31 mouse cellular contexts compared by ENCODE assay signal in genomic region chr9:53797141-53797540, GRCm38 (mm10). TPM values are rescaled to one million over a fixed set of nuclear protein-coding genes. Genes with fewer than 3 reads are reported as not detected.
"Had no signal": no experiment of that assay in that cellular context is flagged by ENCODE, and none has a peak within 500 bp of the region (broad histone marks: within the 10 kb centered on the region; RNA-seq: fewer than 3 reads in every experiment).

No protein-coding gene starts in this region.

- H3K27ac ChIP-seq: heart, adult 2 months; heart, embryonic 13.5 days; heart, embryonic 15.5 days; hindbrain, embryonic 13.5 days; hindbrain, embryonic 15.5 days; intestine, embryonic 15.5 days; layer of hippocampus, adult 2 months; limb, embryonic 13.5 days; limb, embryonic 15.5 days; liver, embryonic 12.5 days; liver, embryonic 14.5 days had no signal

- DNase-seq: gastrocnemius, postnatal 14 days; gastrocnemius, postnatal 36 days; heart, adult 2 months; heart, postnatal 14 days; heart, postnatal 36 days; kidney, adult 8-10 months; kidney, postnatal 10 days; kidney, postnatal 25 days; kidney, postnatal 4 days; left cerebral cortex, postnatal 4 days; lung, adult 18-20 months had no signal

- ATAC-seq: inflammation-experienced regulatory T-cells, adult 6 months; intestine, embryonic 15.5 days; intestine, postnatal 0 days; liver, embryonic 12.5 days had no signal

- H3K4me2 ChIP-seq: heart, embryonic 11.5 days; heart, embryonic 13.5 days; heart, embryonic 15.5 days; hindbrain, embryonic 13.5 days; hindbrain, embryonic 15.5 days; intestine, embryonic 15.5 days; limb, embryonic 13.5 days; limb, embryonic 15.5 days; liver, embryonic 12.5 days had no signal

- H3K4me1 ChIP-seq: heart, embryonic 13.5 days; heart, embryonic 15.5 days; intestine, embryonic 15.5 days; liver, embryonic 12.5 days had no signal

- H3K4me3 ChIP-seq: heart, adult 2 months; heart, embryonic 13.5 days; heart, embryonic 15.5 days; hindbrain, embryonic 13.5 days; hindbrain, embryonic 15.5 days; intestine, embryonic 15.5 days; layer of hippocampus, adult 2 months; limb, embryonic 13.5 days; limb, embryonic 15.5 days; liver, embryonic 12.5 days had no signal

- H3K27me3 ChIP-seq: heart, embryonic 13.5 days; heart, embryonic 15.5 days; hindbrain, embryonic 13.5 days; hindbrain, embryonic 15.5 days; intestine, embryonic 15.5 days; limb, embryonic 13.5 days; limb, embryonic 15.5 days; liver, embryonic 12.5 days had no signal

- H3K9ac ChIP-seq: heart, embryonic 13.5 days; heart, embryonic 15.5 days; hindbrain, embryonic 13.5 days; hindbrain, embryonic 15.5 days; intestine, embryonic 15.5 days; limb, embryonic 13.5 days; limb, embryonic 15.5 days; liver, embryonic 12.5 days; liver, embryonic 14.5 days had no signal

- H3K9me3 ChIP-seq: heart, embryonic 15.5 days; hindbrain, embryonic 13.5 days; hindbrain, embryonic 15.5 days; intestine, embryonic 15.5 days; limb, embryonic 13.5 days; limb, embryonic 15.5 days; liver, embryonic 12.5 days had no signal

- H3K36me3 ChIP-seq: heart, embryonic 13.5 days; heart, embryonic 15.5 days; hindbrain, embryonic 13.5 days; hindbrain, embryonic 15.5 days; intestine, embryonic 15.5 days; limb, embryonic 13.5 days; limb, embryonic 15.5 days; liver, embryonic 12.5 days had no signal

RNA-seq across cellular contexts. Expression of gene Slc35f2, which starts 25.8 kb away (rescaled TPM):
- total RNA-seq: gastrocnemius, adult 18-20 months; gastrocnemius, adult 8-10 months; gastrocnemius, postnatal 14 days; gastrocnemius, postnatal 36 days; heart, postnatal 36 days had no signal

RNA-seq across cellular contexts. Expression of gene Sln, which starts 52.8 kb away (rescaled TPM):
- total RNA-seq: hematopoietic stem cell, adult 5-6 weeks; left cerebral cortex, adult 18-20 months; left cerebral cortex, postnatal 10 days; left cerebral cortex, postnatal 25 days; left cerebral cortex, postnatal 4 days; liver, adult 2 months had no signal
- polyA plus RNA-seq: inflammation-experienced regulatory T-cells, adult 6 months; liver, adult 2 months had no signal
